Mouse (Mus musculus): ENCODE data around the gene Tmem107.
A peak's percentile ranks its signal among the peaks of the same experiment; 100 is the strongest.

The Tmem107 gene

DNA sequence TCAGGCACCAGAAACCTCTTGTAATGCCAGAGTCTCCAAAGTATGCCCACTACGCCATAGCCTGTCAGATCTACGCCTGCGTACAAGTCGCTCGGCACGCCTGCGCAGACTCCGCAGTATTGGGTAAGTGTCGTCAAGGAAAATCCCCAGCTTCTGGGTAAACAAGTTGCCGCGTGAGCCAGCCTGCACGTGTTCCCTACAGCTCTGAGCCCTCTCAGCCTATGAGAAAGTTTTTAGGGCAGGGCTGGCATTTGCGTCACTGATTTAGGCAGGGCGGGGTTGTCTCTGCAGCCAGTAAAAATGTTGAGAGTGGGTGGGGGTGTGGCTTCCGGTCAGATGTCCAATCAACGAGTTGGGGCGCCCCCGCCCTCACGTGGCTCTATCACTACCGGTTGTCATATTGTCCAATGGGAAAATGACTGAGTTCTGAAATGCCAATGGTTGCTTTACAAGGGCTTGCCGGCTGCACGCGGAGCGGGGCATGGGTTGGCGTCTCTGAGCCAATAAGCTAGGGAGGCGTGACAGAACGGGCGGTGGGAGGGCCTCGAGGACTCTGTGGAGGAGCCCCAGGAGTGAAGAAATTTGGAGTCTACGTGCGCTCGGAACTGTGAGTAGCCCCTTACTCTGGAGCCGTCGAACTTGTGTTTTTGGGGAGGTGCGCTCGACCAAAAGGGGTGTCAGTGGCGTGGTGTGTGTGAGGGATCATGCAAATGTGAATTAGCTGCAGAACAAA lies 24.3 kb downstream of the Tmem107 start, which contains the start of gene Per1:
Gene Per1 (plus strand): TSS at position 521 of the 733 bp plus-strand sequence.
- peak; percentile 97 for DNase-seq (ENCODE audit: low spot score)

DNA sequence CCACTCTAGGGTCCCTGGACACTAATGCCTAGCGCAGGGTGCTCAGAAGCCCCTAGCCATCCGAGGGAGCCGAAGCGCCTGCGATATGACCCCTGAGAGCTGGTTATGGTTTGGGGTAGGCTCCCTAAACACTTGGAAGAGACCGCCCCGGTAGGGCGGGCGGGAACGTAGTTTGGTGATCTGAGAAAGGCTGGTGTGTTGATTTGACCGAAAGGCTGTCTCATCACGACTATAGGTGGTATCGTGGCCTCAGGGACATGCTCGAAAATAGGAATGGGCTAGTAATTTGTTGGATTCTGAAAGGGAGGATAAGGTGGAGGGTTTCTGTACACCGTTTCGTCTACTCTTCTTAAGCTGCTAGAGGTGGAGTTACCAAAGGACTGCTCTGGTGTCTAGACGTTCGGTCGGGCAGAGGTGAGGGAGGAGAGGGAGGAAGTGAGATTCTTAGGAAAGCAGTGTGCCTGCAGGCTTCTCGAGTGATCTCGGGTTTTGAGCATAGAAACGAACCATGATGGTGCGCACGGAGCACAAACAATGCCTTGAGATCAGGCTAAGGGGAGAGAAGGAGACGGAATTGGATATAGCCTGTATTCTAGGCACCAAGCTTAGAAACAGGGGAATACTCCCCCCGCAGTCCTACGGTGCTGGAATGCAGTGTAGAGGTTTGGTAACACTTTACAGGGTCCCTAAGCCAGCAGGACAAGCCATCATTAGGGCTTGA lies 25.1 kb downstream of the Tmem107 start:
- DNase-seq (ENCODE audit: low spot score): no peak

DNA sequence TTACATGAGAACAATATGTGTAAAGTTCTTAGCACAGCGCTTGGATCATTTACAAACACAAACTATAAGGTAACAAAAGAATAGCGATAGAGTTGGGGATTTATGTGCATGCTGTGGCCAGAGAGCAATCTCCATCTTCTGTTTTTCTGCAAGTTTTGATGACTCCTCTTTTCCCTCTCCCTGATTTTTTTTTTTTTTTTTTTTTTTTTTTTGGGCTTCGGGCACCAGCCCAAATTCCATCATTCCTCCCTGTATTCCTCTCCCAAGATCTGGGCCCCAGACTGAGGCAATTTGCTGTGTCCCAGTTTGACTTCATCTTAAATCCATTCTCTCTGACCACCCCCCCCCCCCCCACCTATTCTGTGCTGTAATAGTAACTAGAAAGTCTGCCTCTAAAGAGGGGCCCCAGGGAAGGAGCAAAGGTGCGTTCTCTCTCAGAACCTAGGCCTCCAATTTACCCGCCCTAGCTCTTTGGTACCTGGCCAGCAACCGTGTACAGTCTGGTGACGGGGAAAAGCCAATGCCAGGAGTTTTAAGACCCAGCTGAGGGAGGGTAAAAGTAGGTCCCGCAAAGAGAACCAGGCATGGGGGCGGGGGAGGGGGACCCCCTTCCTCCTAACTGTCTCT lies 25.9 kb downstream of the Tmem107 start:
- DNase-seq (ENCODE audit: low spot score): no peak

DNA sequence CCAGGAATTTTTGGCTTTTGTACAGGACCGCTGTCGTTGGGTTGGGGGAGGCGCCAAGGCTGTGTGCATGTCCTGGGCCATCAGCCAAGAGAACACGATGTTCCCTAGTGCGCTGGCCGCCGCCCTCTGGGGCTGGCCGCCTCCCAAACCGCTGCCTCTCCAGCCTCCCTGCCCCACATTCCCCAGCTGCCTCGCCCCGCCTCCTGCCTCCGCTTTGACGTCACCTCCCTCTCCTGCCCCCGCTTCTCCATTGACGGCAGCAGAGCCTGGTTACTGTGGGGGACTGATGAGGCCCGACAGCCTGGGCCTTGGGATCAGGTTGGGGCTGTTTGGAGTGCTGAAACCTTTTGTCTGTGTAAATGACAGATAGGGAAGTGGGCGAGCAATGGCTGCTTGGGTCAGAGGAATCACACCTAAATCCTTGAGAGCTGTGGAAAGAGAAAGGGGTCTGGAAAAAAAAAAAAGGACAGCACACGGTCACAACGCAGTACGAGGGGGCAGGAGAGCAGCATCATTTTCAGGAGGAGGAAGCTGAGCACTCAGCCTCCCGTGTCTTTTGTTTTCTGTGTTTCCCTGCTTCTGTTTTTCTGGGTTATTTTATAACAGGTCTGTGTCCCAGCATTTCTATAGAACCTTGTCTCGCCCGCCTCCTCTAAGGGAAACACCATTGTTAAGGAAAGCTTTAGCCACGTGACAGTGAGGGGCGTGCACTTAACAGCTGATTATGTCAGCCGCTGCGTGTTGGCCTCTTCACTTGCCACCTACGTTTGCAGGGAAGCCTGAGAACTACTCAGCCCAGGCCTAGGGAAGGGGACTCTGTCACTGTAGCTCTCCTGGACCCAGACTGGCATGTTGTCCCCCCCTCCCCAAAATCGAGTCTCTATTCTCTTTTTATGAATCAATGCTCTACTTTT lies 26.6 kb downstream of the Tmem107 start:
- DNase-seq (ENCODE audit: low spot score): peak; percentile 99

DNA sequence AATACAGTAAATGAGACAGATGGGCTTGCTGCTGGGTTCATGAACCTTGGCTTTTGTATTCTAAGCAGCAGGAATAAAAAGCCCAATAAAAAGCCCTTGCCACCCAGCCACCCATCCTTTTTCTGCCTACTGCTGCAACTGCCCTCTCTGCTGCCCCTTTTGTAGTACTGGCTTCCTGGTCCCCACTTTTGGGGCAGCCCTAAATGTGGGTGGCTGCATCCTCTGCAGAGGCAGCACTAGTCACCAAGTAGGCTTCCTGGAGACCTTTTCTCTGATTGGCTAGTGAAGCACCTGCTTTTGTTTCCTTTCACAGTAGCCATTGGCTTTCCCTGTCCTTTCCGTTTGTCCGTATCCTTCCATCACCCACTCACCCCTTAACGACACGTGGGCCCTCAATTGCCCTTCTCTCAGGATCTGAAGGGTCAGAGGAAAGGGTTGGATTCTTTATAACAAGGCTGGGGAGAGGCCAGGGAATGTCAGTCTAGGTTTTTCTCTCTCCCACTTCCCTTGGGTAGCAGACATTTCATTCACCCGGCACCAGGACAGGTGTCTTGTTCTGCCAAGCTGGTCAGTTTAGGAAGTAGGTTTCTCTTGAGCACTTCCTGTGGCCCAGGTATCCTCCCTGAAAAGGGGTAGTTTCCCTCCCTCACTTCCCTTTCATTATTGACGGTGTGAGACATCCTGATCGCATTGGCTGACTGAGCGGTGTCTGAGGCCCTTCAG lies 27.6 kb downstream of the Tmem107 start:
- DNase-seq (ENCODE audit: low spot score): no peak

DNA sequence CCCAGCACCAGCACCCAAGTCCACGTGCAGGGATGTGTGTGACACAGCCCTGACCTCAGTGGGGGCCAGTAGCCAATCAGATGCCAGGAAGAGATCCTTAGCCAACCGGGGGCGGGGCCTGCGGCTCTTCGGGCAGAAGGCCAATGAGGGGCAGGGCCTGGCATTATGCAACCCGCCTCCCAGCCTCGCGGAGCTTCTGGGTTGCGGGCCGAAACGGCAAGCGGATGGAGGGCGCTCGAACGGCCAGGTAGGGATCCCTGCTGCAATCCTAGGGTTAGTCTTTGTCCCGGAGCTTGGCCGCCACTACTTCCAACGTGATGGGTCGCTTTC lies 28.1 kb downstream of the Tmem107 start:
- DNase-seq (ENCODE audit: low spot score): peak; percentile 83

DNA sequence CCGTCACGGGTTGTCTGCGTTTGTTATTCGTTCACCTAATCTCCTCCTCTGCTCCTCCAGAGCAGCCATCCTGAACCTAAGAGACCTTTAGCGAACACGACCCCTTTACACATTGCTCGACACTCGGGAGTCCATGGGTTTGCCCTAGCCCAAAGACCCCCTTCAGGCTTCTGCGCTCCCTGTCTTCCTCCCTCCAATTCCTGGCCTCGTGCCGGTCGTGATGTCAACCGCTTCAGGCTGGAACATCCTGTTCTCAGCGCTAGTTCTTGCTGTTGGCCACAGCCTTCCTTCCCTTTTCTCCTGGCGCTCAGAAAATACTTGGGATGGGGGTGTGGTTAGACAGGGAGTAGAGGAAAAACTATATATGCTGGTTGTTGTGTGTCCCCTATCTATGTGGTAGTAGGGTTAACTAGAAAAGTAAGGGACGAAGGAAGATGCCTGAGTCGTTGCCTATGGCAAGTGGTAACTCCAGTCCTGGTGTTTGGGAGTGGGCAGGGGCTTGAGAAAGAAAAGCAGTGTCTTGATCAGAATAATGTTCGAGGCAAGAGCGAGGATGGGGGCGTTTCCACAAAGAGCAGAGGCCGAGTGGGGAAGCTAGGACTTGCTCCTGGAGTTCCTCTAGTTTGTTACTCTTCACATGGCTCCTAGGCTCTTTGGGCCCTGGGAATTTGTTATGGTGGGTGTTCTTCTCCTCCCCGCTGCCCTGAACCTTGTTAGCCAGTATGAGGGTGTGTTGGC lies 28.7 kb downstream of the Tmem107 start:
- DNase-seq (ENCODE audit: low spot score): no peak

DNA sequence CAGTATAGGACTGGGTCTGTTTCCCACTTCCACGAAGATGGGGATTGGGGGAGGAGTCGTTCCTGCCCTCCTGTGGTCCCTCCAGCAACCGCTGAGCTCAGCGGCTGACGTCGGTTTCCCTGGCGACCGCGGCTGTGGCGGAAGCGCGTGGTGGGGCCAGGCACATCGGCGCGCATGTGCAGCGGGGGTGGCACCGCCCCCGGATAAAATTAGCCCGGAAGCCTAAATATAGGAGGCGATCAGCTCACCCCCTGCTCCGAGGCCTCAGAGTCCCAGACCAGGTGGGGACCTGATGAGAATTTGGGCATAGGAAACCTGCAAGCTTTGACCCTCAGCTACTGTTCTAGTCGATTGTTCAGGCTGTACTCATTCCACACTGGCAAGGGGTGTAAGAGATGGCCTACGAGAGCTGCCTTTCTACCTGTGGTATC lies 29.3 kb downstream of the Tmem107 start:
- peak; percentile 87 for DNase-seq (ENCODE audit: low spot score)

DNA sequence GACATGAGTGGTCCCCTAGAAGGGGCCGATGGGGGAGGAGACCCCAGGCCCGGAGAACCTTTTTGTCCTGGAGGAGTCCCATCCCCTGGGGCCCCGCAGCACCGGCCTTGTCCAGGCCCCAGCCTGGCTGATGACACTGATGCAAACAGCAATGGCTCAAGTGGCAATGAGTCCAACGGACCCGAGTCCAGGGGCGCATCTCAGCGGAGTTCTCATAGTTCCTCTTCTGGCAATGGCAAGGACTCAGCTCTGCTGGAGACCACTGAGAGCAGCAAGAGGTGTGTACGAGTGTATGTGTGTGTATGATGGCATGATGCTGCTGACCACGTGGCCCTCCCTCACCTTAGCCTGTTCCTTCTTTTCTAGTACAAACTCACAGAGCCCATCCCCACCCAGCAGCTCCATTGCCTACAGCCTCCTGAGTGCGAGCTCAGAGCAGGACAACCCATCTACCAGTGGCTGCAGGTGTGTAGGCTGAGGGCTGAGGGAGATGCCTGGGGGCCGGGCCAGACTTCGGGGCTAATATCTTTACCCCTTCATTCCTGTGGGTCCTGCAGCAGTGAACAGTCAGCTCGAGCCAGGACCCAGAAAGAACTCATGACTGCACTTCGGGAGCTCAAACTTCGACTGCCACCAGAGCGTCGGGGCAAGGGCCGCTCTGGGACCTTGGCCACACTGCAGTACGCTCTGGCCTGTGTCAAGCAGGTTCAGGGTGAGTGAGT lies 30.2 kb downstream of the Tmem107 start:
- DNase-seq (ENCODE audit: low spot score): no peak

DNA sequence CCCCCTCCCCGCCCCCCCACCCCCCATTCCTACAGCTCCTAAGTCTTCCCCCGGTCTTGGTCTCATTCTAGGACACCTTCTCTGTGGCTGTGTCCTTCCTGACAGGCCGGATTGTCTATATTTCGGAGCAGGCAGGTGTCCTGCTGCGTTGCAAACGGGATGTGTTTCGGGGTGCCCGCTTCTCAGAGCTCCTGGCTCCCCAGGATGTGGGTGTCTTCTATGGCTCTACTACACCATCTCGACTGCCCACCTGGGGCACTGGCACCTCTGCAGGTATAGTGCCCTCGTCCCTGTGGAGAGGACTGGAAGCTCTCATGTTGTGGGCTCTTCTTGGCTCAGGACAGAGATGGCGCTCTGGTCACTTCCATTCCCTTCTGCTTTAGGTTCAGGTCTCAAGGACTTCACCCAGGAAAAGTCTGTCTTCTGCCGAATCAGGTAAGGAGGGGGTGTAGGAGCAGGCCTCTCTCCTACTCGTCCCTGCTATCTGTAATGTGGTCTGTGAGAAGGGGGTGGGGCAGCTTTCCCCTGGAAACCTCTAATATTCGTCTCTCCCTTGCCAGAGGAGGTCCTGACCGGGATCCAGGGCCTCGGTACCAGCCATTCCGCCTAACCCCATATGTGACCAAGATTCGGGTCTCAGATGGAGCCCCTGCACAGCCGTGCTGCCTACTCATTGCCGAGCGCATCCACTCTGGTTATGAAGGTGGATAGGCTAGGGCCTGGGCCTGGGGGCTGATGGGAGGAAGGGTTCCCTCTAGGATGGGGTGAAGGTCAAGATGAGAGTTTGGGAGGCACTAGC lies 31.2 kb downstream of the Tmem107 start:
- DNase-seq (ENCODE audit: low spot score): no peak

DNA sequence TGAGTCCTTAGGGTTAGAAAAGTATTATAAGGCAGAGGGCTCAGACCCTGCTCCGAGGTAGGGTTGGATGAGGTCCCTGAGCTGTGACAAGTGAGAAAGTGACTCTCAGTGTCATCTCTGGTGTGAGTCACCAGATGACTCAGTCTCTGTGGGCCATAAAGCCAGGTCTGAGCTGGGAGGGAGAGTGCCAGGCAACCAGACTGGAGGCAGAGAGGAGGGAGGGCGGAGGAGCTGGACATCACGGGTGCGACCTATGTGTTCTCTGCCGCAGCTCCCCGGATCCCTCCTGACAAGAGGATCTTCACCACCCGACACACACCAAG lies 31.8 kb downstream of the Tmem107 start:
- DNase-seq (ENCODE audit: low spot score): no peak

DNA sequence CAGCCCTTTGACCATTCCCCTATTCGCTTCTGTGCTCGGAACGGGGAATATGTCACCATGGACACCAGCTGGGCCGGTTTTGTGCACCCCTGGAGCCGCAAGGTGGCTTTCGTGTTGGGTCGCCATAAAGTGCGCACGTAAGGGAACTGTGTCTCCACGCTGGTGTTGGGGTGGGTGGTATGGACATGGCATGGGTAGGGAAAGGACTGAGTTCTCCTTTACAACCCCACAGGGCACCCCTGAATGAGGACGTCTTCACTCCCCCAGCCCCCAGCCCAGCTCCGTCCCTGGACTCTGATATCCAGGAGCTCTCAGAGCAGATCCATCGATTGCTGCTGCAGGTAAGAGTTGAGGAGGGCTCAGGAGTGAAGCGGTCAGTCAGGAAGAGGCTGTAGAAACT lies 32.5 kb downstream of the Tmem107 start:
- no peak for DNase-seq (ENCODE audit: low spot score)

DNA sequence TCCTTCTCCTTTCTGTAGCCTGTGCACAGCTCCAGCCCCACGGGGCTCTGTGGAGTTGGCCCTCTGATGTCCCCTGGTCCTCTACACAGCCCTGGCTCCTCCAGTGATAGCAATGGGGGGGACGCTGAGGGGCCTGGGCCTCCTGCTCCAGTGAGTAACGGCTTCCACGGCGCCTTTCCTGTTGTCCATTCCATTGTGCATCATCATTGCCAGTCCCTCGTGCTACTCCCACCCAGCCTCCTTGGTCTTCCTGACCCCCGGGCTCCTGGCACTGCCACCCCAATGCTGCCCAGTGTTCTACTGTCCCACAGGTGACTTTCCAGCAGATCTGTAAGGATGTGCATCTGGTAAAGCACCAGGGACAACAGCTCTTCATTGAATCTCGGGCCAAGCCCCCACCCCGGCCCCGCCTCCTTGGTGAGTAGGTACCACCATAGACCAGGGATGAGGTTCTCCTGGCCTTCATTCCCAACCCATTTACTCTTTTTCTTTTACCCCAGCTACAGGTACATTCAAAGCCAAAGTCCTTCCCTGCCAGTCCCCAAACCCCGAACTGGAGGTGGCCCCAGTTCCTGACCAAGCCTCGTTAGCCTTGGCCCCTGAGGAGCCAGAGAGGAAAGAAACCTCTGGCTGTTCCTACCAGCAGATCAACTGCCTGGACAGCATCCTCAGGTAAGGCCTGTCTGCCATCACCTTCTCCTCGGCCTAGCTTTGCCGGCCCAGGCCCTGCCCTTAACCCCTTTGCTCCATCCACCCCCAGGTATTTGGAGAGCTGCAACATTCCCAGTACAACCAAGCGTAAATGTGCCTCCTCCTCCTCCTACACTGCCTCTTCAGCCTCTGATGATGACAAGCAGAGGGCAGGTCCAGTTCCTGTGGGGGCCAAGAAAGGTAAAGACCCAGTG lies 33.2 kb downstream of the Tmem107 start:
- no peak for DNase-seq (ENCODE audit: low spot score)

DNA sequence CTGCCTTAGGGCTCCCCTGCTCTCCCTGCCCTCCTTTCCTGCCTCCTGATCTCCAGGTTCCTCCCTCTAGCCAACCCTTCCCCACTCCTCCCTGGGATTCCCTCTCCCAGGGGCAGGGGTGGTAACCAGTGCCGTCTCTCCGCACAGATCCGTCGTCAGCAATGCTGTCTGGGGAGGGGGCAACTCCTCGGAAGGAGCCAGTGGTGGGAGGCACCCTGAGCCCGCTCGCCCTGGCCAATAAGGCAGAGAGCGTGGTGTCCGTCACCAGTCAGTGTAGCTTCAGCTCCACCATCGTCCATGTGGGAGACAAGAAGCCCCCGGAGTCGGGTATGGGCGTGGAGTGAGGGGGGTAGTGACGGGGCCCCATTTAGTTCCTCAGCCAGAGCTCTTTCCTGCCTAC lies 33.9 kb downstream of the Tmem107 start:
- no peak for DNase-seq (ENCODE audit: low spot score)

DNA sequence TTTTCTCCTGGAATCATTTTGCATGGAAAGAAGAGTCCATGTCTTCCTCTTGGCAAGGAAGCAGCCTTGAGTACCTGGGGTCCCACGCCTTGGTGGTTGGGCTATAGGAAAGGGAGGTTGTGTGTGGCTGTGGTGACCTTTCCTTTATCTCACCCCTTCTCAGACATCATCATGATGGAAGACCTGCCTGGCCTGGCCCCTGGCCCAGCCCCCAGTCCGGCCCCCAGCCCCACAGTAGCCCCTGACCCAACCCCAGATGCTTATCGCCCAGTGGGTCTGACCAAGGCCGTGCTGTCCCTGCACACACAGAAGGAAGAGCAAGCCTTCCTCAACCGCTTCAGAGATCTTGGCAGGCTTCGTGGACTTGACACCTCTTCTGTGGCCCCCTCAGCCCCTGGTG lies 34.6 kb downstream of the Tmem107 start:
- DNase-seq (ENCODE audit: low spot score): no peak

DNA sequence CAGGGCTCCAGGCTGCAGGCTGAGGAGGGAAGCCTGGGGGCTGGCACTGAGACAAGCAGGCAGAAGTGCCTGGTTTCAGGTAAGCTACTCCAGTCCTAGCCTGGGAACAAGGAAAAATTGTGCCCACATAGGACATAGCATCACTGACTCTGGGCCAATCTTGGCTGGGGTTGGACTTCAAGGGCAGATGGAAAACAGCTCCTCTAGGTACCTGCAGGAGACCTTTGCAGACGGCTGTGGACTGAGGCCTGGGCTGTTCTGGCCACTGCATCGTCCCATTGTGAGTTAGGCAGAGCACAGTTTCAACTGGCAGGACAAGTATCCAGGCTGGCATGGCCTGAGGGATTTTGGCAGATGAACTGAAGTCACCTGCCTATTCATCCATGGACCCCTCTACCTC lies 35.2 kb downstream of the Tmem107 start:
- DNase-seq (ENCODE audit: low spot score): no peak

DNA sequence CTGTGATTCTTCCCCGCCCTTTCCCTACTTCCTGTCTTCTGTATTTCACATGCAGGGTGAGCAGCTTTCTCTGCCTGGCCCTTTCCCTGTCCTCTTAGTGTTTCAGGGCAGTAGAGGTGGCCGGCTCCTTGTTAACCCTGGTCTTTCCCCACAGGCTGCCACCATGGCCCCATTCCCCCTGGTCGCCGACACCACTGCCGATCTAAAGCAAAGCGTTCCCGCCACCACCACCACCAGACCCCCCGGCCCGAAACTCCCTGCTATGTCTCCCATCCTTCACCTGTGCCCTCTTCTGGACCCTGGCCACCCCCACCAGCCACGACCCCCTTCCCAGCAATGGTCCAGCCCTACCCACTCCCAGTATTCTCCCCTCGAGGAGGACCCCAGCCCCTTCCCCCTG lies 35.7 kb downstream of the Tmem107 start:
- no peak for DNase-seq (ENCODE audit: low spot score)

DNA sequence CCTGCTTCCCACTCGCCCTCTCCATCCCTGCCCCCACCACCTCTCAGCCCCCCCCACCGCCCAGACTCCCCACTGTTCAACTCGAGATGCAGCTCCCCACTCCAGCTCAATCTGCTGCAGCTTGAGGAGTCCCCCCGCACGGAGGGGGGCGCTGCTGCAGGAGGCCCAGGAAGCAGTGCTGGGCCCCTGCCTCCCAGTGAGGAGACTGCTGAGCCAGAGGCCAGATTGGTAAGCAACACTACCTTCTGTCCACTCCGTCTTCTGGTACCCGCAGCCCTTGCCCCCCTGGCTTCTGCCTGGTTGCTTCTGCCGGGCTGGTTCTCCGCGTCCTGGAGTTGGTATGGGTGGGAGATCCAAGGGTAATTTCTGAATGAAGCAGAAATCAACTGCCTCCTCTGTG lies 36.2 kb downstream of the Tmem107 start:
- DNase-seq (ENCODE audit: low spot score): no peak
